Mouse (Mus musculus) heart, postnatal 10 days (tissue): ENCODE measurements around the gene Hmgn1. TPM values are rescaled to one million over a fixed set of nuclear protein-coding genes. Genes with fewer than 3 reads are reported as not detected.
"Not testable (repeated sequence)": the region's sequence is repeated elsewhere in the genome, so short reads cannot be mapped to it uniquely, and the experiment has no call there.

Experiments used
- DNase-seq, 2 experiments: peaks; one replicate each; pipeline ENCODE4 v3.0.0; 2021
- intact Hi-C: fragments of 180-260 bp; cut with DNase I; formaldehyde crosslinking; loops from one replicate; pipeline ENCODE4 v1.15.1; 2025
- total RNA-seq, 2 experiments: library from RNA; stranded (reverse); gene quantifications; 2 replicates each; pipeline ENCODE4 v1.2.3; 2021

Gene Hmgn1
- total RNA-seq: 100 to 1,000 TPM in 1 of 2 experiments, 10 to 100 TPM in 1; 94.6 to 120 TPM

DNA sequence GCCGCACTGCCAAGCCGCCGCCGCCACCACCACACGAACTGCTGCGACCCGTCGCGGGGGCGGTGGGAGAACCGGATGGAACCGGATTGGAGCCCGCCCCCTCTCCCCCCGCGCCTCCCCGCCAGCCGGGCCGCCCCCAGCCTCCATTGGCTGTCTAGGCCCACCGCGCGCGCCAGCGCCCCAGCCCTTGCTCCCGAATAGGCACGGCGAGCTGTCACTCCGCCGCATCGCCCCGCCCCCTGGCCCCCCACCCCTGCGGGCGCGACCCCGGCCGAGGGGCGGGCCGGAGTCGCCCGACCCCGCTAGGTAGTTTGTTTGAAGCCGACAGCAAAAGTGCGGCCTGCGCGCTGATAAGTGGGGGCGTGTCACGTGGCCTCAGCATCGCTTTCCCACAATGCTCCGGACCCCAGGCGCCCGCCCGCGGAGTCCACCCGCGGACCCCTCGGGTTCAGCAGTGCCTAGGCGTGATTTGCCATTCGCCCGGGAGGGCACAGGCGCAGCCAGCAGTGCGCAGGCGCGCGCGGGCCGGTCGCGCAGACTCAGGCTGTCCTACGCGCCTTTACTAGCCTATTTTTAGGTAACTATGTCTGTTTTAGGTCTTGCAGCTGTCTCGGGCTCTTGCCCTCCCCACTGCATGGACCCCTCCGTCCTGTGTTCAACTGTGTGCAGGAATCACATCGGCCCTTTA is at the start of gene Hmgn1:
TSS of gene Hmgn1 (minus strand) at position 73 of the 688 bp plus-strand sequence.
- intact Hi-C loops: loop anchor here (1.0 to 2.0 kb wide), 2 partner anchors 17 to 44 kb away; partner anchors contain the start of gene Wrb
- peak; percentile 96 to 97 for DNase-seq

DNA sequence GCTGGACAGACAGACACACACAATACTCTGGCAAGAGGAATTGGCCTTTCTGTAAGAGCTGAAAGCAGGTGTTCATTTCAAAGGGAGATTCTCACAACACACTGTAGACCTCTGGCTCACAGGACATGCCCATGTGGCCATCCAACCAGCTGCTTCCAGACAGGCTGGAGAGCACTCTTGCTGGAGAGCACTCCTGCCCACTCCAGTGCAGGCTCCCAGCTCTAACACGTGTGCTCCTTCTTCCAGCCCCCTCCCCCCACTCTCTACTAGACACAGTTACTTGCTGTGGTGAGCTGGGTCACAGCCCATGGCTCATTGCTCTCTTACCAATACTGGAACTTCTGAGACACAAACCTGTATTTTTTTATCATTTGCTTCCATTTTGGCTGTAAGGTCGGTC is 47.9 kb upstream of the Hmgn1 start:
- intact Hi-C loops: no loop called here
- no peak for DNase-seq

DNA sequence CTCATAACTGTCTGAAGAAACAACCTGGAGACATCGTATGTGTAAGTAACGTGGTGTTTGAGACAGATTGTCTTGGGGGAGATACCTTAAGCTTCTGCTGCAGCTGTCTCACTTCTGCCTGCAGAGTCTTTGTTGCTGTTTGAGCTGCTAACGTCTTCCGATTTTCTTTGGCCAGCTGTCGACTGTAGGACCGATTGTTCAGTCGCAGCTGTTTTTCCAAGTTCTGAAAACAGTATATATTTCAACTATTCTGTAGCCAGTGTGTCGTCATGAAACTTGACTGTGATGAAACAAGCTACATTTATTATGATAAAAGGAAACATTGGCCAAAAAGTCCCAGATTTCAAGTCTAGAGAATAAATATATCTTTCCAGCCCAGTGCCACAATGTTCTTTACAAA is 46.1 kb upstream of the Hmgn1 start:
- intact Hi-C loops: no loop called here
- DNase-seq: no peak

- intact Hi-C loops: no loop called here
Measured at GRCm38 (mm10) chr16:96168837-96169236, 41.3 kb upstream of the Hmgn1 start.

GRCm38 (mm10) chr16:96165723-96166264 is 38.3 kb upstream of the Hmgn1 start:
- DNase-seq: no peak
- intact Hi-C loops: no loop called here

More at GRCm38 (mm10) chr16:96168837-96169236, 41.3 kb upstream of the Hmgn1 start:
- DNase-seq: no peak

DNA sequence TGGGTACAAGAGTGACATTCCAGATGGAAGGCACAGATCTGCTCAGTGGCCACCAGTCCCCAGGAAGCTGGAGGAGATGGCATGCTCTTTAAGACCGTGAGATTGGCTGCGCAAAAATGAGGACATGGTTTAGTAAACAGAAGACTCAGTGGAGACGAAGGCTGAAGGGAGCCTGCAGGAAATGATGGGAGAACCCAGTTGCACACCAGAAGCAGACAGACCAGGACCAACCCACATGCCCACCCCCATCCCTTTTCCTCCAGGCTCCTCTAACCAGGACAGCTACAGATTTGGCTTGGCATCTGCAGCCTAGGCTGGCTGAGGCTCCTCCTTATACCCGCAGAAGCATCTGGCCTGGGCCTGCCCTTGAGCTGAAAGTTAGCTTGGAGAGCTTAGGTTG is 33.8 kb upstream of the Hmgn1 start:
- no peak for DNase-seq
- intact Hi-C loops: no loop called here

- DNase-seq: no peak
- intact Hi-C loops: no loop called here
Measured at GRCm38 (mm10) chr16:96160927-96161326, 33.4 kb upstream of the Hmgn1 start.

DNA sequence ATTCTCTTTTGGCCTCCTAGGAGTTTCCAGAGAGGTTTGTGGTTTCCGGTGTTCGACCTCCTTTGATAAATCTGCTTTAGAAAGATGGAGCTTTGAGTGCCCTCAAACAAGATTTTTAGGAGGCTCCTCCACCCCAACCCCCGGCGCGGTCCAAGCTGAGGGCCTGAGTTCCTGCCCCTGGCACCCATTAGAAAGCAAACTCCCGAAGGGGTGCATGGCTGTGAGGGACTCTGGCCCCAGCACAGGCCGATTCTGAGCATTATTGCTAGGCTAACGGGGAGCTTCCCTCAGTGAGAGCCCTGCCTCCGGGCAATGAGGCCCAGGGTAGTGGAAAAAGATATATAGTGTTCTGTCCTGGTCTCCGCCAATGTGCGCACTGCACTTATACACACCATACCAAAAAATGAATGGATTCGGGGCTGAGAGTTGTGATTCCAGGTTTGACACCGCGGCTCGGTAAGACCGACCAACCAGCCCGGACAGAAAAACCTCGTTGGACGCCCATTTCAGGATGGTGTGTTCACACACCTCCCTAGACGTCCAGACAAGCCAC is 32.3 kb upstream of the Hmgn1 start:
- DNase-seq: peak in 1 of 2 experiments; percentile 13
- intact Hi-C loops: loop anchor here (2.0 kb wide), 2 partner anchors 31 to 41 kb away; partner anchors contain the start of gene Sh3bgr

- intact Hi-C loops: loop anchor here (2.0 kb wide), 2 partner anchors 32 to 42 kb away; partner anchors contain the start of gene Sh3bgr
- DNase-seq: peak; percentile 81 to 83
Measured at GRCm38 (mm10) chr16:96159091-96159731, 31.7 kb upstream of the Hmgn1 start.

- DNase-seq: peak; percentile 40 to 43
- intact Hi-C loops: loop anchor here (2.0 kb wide), 2 partner anchors 32 to 42 kb away; partner anchors contain the start of gene Sh3bgr
Measured at GRCm38 (mm10) chr16:96158511-96159080, 31.1 kb upstream of the Hmgn1 start.

DNA sequence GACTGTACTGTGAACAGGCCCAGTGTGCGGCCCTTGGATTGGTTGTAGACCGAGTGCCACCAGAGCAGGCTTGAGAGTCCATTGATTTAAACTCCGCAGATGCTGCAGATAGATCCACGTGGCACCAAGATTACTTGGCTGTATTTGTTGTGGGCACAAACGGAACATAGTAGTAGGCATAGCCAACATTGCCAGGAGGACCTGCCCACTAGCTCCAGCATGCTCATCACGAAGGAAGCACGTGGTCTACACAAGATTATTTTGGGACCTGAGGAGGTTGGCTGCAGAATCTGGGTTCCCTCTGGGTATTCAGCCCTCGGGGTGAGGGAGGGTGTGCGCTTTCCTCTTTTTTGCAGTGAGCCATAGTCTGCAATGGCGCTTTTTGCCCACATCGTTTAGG is 29.6 kb upstream of the Hmgn1 start:
- intact Hi-C loops: no loop called here
- peak in 1 of 2 experiments; percentile 20 for DNase-seq

DNA sequence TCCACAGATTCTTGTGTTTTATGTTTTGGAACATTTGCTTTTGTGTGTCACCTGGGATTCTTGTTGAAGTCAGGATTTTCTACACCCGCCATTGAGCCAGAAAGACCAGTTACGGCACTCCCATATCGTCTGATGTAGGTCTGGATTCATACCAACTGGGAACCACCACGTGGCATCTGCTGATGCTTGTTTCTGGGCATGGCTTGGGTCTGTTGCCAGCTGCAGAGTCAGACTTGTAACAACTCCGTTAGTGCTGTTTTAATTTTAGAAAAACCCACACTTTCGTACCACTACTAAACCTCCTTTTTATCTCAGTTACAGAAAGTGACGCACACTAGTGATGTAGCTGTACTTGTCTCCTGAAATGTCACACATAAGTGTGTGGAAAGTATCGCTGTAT is 28.5 kb upstream of the Hmgn1 start:
- peak; percentile 44 to 47 for DNase-seq
- intact Hi-C loops: no loop called here

GRCm38 (mm10) chr16:96154476-96154875 is 26.9 kb upstream of the Hmgn1 start:
- no peak for DNase-seq
- intact Hi-C loops: loop anchor here (5.0 kb wide), 2 partner anchors 122 to 188 kb away; no protein-coding TSS in a partner anchor

DNA sequence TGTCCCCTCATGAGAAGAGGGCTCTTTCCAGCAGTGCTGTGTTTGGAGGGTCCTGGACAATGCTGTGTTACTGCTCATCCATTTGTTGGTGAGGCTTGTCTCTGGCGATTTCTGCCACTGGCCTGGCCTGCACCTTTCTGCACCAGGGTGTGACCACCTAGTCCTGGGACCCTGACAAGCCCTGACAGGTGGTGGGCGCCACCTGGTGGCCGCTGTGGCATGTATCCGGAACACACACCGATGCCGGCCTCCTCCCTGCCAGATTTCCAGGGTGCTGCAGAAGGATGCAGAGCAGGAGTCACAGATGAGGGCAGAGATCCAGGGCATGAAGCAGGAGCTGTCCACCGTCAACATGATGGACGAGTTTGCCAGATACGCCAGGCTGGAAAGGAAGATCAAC is 24.0 kb upstream of the Hmgn1 start:
- intact Hi-C loops: loop anchor here (1.0 to 5.0 kb wide), 3 partner anchors 107 to 191 kb away; no protein-coding TSS in a partner anchor
- peak; percentile 82 to 90 for DNase-seq

DNA sequence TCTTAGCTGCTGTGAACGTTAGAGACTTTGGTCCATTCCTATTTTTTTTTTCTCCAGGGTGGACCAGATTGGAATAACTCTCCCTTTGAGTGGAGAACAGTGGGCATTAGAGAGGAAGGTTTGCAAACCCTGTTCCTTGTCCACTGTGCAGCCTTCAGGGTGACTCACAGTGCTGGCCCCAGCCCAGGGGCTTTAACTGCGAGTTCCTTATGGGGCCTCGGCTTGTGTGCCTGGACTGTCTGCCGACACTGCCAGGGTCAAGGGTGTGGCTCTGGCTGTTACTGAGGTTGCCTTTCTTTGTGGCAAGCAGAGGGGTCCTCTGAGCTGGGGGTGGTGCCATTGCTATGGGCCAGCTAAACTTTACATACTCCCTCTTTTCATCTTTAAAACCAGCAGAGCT is 23.5 kb upstream of the Hmgn1 start:
- intact Hi-C loops: loop anchor here (1.0 to 5.0 kb wide), 3 partner anchors 107 to 191 kb away; no protein-coding TSS in a partner anchor
- peak; percentile 30 to 44 for DNase-seq

DNA sequence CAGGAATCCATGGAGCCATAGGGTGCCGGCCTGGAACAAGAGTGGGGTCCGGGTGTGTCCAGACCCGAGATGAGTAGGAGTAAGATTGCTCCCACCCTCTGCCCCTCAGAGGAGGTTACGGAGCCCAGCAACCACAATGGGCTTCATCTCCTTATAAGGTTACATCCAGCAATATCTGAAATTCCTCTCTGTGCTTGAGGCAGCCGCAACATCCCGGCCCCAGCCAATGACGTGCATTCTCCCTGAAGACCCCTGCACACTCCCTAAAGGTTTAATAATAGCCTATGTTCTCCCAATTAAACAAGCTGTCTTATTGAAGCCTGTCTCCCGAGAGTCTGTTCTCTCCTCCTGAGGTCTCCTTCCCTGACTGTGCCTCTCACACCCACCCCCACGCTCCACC is 21.8 kb upstream of the Hmgn1 start:
- no peak for DNase-seq
- intact Hi-C loops: no loop called here

DNA sequence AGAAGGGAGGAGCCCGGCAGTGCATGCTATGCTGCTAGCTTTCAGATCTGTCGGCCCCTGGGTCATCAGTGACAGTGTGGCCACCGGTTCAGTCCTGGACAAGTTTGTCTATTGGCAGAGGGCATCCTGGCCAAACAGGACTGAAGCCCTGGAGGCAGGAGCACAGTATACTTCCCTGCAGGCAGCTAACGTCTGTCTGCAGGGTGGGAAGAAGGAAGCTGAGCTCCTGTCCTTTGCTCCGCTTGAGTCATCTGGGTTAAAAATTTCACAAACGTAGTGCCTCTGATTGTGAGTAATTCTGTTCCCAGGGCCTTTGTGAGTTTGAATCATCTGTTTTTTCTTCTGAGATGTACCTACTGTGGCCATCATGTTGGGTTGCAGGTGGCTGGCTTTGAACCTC is 21.3 kb upstream of the Hmgn1 start:
- intact Hi-C loops: no loop called here

GRCm38 (mm10) chr16:96145814-96146213 is 18.3 kb upstream of the Hmgn1 start:
- no peak for DNase-seq
- intact Hi-C loops: loop anchor here (2.0 kb wide), 2 partner anchors 17 to 63 kb away; partner anchors contain the start of gene Brwd1

More for the DNA sequence above, 21.3 kb upstream of the Hmgn1 start:
- no peak for DNase-seq

DNA sequence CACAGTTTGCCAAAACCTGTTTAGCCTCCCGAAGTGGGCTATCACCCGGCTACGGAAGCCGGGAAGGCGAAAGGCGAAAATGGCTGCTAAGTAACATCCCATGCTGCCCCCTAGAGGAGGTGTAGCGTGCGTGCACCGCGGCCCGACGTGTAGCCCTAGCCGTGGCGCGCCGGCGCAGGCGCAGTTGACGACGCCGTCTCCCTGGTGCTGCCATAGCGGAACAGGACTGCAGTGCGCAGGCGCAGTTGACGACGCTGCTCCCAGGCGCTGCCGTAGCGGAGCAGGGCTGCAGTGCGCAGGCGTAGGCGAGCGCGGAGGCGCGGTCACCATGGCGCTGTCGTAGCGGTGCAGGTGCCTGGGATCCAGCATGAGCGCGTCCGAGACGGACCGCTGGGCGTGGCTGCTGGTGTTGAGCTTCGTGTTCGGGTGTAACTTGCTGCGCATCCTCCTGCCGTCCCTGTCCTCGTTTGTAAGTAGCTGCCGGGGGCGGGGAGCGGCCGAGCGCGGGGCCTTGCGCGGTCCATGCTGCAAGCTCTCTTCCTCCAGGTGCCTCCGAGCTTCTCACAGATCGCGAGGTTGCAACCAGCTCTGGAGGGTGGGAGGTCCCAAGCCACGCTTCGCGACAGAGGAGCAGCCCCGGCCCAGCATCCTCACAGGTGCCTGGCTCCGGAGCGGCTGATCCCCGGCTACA is 17.7 kb upstream of the Hmgn1 start, which contains the start of gene Wrb:
TSS of gene Wrb (plus strand) at position 298 of the 691 bp plus-strand sequence.
- peak; percentile 100 for DNase-seq
- intact Hi-C loops: loop anchor here (2.0 kb wide), 2 partner anchors 16 to 62 kb away; partner anchors contain the start of gene Brwd1

DNA sequence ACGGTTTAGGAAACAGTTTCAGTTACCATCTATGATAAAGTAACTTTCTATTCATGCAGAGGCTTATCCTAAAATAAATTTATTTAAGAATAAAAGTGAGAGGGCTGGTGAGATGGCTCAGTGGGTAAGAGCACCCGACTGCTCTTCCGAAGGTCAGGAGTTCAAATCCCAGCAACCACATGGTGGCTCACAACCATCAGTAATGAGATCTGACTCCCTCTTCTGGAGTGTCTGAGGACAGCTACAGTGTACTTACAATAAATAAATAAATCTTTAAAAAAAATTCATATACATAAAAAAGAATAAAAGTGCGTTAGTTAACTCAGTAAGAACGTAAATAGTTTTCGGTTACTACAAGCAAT is 17.2 kb upstream of the Hmgn1 start:
- DNase-seq: not testable (repeated sequence)
- intact Hi-C loops: loop anchor here (2.0 kb wide), 2 partner anchors 16 to 62 kb away; partner anchors contain the start of gene Brwd1
